Mouse (Mus musculus) hindbrain, postnatal 0 days (tissue): ENCODE results near the gene March9. TPM values are rescaled to one million over a fixed set of nuclear protein-coding genes. Genes with fewer than 3 reads are reported as not detected.

Source experiments
- ATAC-seq: fragments of 200-750 bp; cut with Nextera tagmentation; 2 replicates; pipeline ENCODE4 v1.8.0; 2017; ENCODE audit warnings: mild to moderate bottlenecking, moderate TSS enrichment, moderate library complexity
- DNase-seq: peaks from one replicate; pipeline ENCODE4 v3.0.0-alpha.2; 2015; ENCODE audit warnings: low spot score
- H3K27ac ChIP-seq: fragments of 300-500 bp; sonication (generic); 2 replicates; pipeline ENCODE4 v1.5.1; 2014; ENCODE audit warnings: mild to moderate bottlenecking
- H3K27me3 ChIP-seq: fragments of 300-500 bp; sonication (generic); 2 replicates; pipeline ENCODE4 v1.6.1; 2014; ENCODE audit warnings: low read length, mixed read lengths; ENCODE audit not compliant: insufficient read depth
- H3K36me3 ChIP-seq: fragments of 300-500 bp; sonication (generic); 2 replicates; pipeline ENCODE4 v1.6.1; 2014; ENCODE audit warnings: low read length, mixed read lengths; ENCODE audit not compliant: insufficient read depth
- H3K4me1 ChIP-seq: fragments of 300-500 bp; sonication (generic); 2 replicates; pipeline ENCODE4 v1.6.1; 2014; ENCODE audit warnings: antibody characterized with exemption, low read length, mixed read lengths; ENCODE audit not compliant: insufficient read depth
- H3K4me2 ChIP-seq: fragments of 300-500 bp; sonication (generic); 2 replicates; pipeline ENCODE4 v1.6.1; 2014; ENCODE audit warnings: low read depth, mild to moderate bottlenecking, low read length, moderate library complexity, mixed read lengths
- H3K4me3 ChIP-seq: fragments of 300-500 bp; sonication (generic); 2 replicates; pipeline ENCODE4 v1.5.1; 2014; ENCODE audit warnings: low read length
- H3K9ac ChIP-seq: fragments of 300-500 bp; sonication (generic); replicated peaks from 2 replicates; pipeline ENCODE4 v1.6.1; 2014; ENCODE audit warnings: mild to moderate bottlenecking, low read length, moderate library complexity, mixed read lengths
- H3K9me3 ChIP-seq: fragments of 300-500 bp; sonication (generic); 2 replicates; pipeline ENCODE4 v1.6.1; 2016; ENCODE audit warnings: low read length, mixed read lengths
- CTCF ChIP-seq: IDR thresholded peaks from 2 replicates; pipeline ENCODE4 v1.5.1; 2016; ENCODE audit warnings: antibody characterized with exemption, control low read depth, low read depth
- WGBS: fragments of 180-500 bp; shearing (Covaris S2); extraction: QIAGEN DNeasy Blood & Tissue Kit; methylation state at CpG from one replicate; pipeline ENCODE4 v1.1.7; 2014; 5-methylcytosine and 5-hydroxymethylcytosine counted together
- polyA plus RNA-seq: library from polyadenylated mRNA; unstranded; fragments of >200 nt; fragmentation: Nextera tagmentation; extraction: Ambion mirVana; gene quantifications from 2 replicates; pipeline ENCODE4 v1.2.1, GENCODE M21; 2015
- total RNA-seq: library from RNA; depleted of rRNA; stranded (reverse); fragments of >200 nt; gene quantifications from 2 replicates; pipeline ENCODE4 v1.2.3, GENCODE M21; 2014

March9 gene
- total and polyA plus RNA-seq, 2 experiments from 2014 or later = 6.7 to 80.1 TPM

GRCm38 (mm10) chr10:127049395-127050118, 10.4 kb downstream of the March9 start:
- WGBS = 4% methylated on average over 29 of the region's 29 CpGs
- H3K9me3 ChIP-seq = no peaks in the 10 kb centered on the region
- H3K36me3 ChIP-seq = peaks cover 7% of the 10 kb centered on the region; the same call in 1 of the 2 replicates
- H3K4me2 ChIP-seq = peak overlapping the region; percentile 8; the same call in 1 of the 2 replicates
- no peak overlapping the region for H3K27ac ChIP-seq
- peaks cover 26% of the 10 kb centered on the region; the same call in 1 of the 2 replicates for H3K27me3 ChIP-seq
- ATAC-seq (0 out of 2 replicates have a peak, but pooled peaks have one; percentile 11), DNase-seq (no peak)
- TF ChIP-seq CTCF = peak; percentile 38
- H3K9ac ChIP-seq = no peak overlapping the region
- H3K4me1 ChIP-seq = peaks cover 6% of the 10 kb centered on the region; the same call in 1 of the 2 replicates
- H3K4me3 ChIP-seq = peak overlapping the region; percentile 0; the same call in 1 of the 2 replicates

- ATAC-seq (no peak), DNase-seq (no peak)
- Histone ChIP-seq H3K4me1 (peaks cover 6% of the 10 kb centered on the region; the same call in 1 of the 2 replicates), H3K27me3 (peaks cover 26% of the 10 kb centered on the region; the same call in 1 of the 2 replicates), H3K27ac (no peak overlapping the region), H3K36me3 (no peaks in the 10 kb centered on the region; the same call in 1 of the 2 replicates), H3K9me3 (no peaks in the 10 kb centered on the region), H3K4me3 (0 out of 2 replicates have a peak overlapping the region, but pooled peaks have one; percentile 0), H3K4me2 (peak overlapping the region; percentile 8; the same call in 1 of the 2 replicates), H3K9ac (no peak overlapping the region)
- 6% methylated on average over 35 of the region's 35 CpGs for WGBS
- 0 out of 2 replicates have a peak, but pooled peaks have one; percentile 3 for TF ChIP-seq CTCF
Observed at GRCm38 (mm10) chr10:127048608-127049394, 11.2 kb downstream of the March9 start.

- ATAC-seq (no peak), DNase-seq (no peak)
- Histone ChIP-seq H3K27me3 (peaks cover 26% of the 10 kb centered on the region; the same call in 1 of the 2 replicates), H3K27ac (no peak within 1 kb of the TSS), H3K4me2 (peak within 1 kb of the TSS; percentile 8; the same call in 1 of the 2 replicates), H3K9me3 (no peaks in the 10 kb centered on the region), H3K9ac (no peak within 1 kb of the TSS), H3K4me3 (no peak within 1 kb of the TSS), H3K36me3 (no peaks in the 10 kb centered on the region), H3K4me1 (peaks cover 6% of the 10 kb centered on the region; the same call in 1 of the 2 replicates)
- WGBS = 32% methylated on average over 5 of the region's 5 CpGs
- no peak for TF ChIP-seq CTCF
Observed at GRCm38 (mm10) chr10:127047954-127048353, 12.0 kb downstream of the March9 start, which contains the start of gene Cyp27b1. Gene Cyp27b1, plus strand, starts transcription at chr10:127048250.

- no peak overlapping the region for H3K4me2 ChIP-seq
- no peak for ATAC-seq
- H3K4me1 ChIP-seq = no peaks in the 10 kb centered on the region
Observed at GRCm38 (mm10) chr10:127043187-127043586, 16.8 kb downstream of the March9 start.

GRCm38 (mm10) chr10:127042468-127043115, 17.4 kb downstream of the March9 start:
- Histone ChIP-seq H3K9me3 (no peaks in the 10 kb centered on the region), H3K27me3 (peaks cover 3% of the 10 kb centered on the region; the same call in 1 of the 2 replicates), H3K4me1 (no peaks in the 10 kb centered on the region), H3K4me3 (peak overlapping the region; percentile 82), H3K36me3 (no peaks in the 10 kb centered on the region), H3K27ac (no peak overlapping the region), H3K9ac (peak overlapping the region; percentile 61; the same call in 1 of the 2 replicates), H3K4me2 (peak overlapping the region; percentile 100)
- ATAC-seq (no peak), DNase-seq (no peak)
- TF ChIP-seq CTCF = no peak
- WGBS = 19% methylated on average over 5 of the region's 5 CpGs

More at GRCm38 (mm10) chr10:127043187-127043586, 16.8 kb downstream of the March9 start:
- Histone ChIP-seq H3K9ac (no peak overlapping the region), H3K27ac (no peak overlapping the region), H3K4me3 (no peak overlapping the region), H3K36me3 (no peaks in the 10 kb centered on the region), H3K27me3 (peaks cover 9% of the 10 kb centered on the region; the same call in 1 of the 2 replicates), H3K9me3 (no peaks in the 10 kb centered on the region)
- TF ChIP-seq CTCF = no peak
- WGBS = 81% methylated on average over 6 of the region's 6 CpGs
- DNase-seq = no peak
